Mouse (Mus musculus) layer of hippocampus, adult 9-11 months (tissue): Measurements from ENCODE around the gene Invs.

ENCODE experiments used
- DNase-seq: peaks from one replicate; pipeline ENCODE4 v3.0.0; 2022

Gene Invs

DNA sequence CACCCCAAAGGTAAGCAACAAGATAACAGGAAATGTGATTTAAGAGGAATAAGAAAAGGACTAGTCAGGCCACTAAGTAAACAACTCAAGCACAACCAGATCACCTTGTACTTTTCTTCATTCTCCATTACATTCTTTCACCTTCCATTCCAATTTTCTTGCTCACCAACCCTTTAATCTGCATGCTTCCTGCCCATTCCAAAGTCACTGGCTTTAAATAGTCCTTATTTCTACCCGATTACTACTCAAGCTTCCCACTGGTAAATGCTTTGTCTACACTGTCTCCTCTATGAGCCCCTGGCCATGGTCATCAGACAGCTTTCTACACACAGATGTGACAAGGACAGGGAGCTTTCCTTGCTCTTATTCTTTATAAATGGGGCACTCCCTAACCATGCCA lies 191.4 kb downstream of the Invs start:
- no peak for DNase-seq

DNA sequence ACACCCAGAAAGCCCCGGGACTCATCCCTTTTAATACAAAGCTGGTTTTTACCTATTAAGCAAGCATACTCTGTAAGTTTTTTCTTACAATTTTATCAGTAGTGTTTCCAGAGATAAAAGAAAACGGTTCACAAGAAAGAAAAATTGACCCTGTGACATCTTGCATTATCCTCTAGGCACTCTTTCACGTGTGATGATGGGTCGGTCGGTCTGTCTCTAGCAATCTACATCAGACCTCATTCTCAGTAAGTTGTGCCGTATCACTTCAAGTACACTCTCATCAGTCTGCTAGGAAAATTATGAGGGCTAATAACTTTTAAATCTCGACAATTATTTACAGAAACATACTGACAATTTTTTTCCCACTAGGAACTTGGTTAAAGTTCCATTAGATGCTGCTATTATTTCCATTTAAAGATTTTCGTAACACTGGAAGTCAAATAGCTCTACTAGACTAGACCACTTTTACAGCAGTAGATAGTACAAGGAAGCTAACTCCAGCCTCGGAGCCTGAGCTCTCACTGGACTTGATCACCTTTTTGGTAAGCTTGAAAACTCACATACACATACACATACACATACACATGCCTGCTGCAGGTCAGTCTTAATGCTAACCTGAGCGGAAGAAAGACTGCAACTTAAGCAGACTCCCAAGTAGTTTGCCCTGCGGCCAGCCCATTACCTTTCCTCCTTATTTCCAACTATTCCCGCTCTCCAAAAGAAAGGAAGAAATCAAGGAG lies 192.7 kb downstream of the Invs start:
- DNase-seq: no peak

DNA sequence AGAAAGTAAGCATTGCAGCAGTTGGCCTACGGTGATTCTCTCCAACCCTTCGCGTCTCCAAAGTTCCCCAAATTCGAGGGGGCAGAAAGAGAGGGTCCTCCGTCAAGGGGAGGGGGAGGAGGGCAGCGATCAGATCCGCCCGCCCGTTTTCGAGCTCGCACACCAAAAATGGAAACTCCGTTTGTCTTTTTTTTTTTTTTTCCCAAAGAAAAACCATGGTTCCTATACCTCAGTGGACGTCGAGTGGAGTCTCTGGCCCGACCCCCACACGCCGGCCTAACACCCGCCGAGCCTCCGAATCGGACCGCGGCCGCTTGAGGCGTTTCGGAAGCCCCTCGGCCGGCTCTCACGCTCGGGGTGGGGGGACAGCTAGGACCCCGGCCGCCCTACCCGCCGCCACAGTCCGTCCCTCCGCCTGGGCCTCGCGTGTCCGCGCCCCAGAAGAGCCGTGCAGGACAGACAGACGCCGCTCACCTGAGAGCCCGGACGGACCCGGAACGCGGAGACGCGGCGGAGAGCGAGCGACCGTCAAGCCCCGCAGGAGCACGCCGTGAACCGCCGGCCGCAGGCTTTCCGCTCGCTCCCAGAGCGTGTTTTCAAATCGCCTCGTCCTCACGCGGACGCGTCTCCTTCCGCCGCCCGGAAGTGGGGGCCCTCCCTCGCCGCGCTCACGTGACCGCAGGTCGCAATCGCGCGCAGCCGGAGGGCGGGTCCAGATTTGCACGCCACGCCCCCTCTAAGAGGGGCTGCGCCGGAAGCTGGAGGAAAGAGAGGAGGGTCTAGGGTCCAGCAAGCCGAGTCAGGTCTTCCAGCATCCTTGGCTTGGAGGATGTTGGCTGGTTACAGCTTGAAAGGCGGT lies 193.5 kb downstream of the Invs start, which contains the start of gene Tex10:
Gene Tex10 (minus strand): TSS at position 668 of the 859 bp plus-strand sequence.
- peak; percentile 87 for DNase-seq

DNA sequence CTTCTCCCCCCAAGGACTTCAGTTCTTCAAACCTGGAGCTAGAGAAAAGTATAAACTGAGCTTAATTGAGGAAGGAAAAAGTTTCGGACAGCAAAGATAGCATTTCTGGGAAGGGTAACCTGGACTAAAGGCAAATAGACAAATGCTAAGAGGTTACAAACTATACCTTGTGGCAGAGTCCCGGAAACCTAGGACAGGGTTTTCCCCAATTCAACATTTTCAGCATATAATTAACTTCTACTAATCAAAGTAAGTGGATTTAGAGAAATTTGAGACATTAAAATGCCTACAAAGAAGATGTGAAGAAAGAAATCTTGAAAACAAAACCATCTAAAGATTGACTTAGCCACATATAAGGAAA lies 194.1 kb downstream of the Invs start:
- no peak for DNase-seq

DNA sequence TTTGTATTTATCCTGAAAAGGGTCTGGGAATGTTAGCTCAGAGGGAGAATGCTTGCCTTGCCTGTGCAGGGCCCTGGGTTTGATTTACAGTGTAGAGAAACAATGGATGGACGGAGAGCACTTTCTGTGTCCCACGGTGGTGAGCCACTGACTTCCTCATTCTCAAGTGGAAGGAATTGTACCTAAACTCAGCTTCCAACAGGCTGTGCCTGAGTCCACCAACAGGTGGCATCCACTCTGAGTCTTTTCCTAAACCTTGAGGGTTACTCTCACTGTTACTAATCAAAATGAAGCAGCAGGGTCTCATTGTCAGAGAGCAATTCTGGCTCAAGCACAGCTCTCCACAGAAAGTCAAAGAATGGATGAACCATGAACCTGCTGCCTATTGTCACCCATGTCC lies 201.7 kb downstream of the Invs start:
- DNase-seq: no peak
